Mouse (Mus musculus) forebrain, embryonic 14.5 days (tissue): Measurements from ENCODE around the gene Mtmr3. TPM values are rescaled to one million over a fixed set of nuclear protein-coding genes. Genes with fewer than 3 reads are reported as not detected.

Source experiments
- ATAC-seq: fragments of 200-750 bp; cut with Nextera tagmentation; 2 replicates; pipeline ENCODE4 v1.8.0; 2017; ENCODE audit warnings: mild to moderate bottlenecking, moderate library complexity
- DNase-seq: peaks from one replicate; pipeline ENCODE4 v3.0.0-alpha.2; 2015; ENCODE audit warnings: low spot score
- H3K27ac ChIP-seq: fragments of 300-500 bp; sonication (generic); 2 replicates; pipeline ENCODE4 v1.5.1; 2014; ENCODE audit warnings: low read depth, mild to moderate bottlenecking, control low read depth, low read length, moderate library complexity
- H3K27me3 ChIP-seq: fragments of 300-500 bp; sonication (generic); replicated peaks from 2 replicates; pipeline ENCODE4 v1.6.1; 2014; ENCODE audit warnings: low read length, control low read depth, mixed read lengths; ENCODE audit not compliant: control insufficient read depth, insufficient read depth
- H3K36me3 ChIP-seq: fragments of 300-500 bp; sonication (generic); 2 replicates; pipeline ENCODE4 v1.6.1; 2014; ENCODE audit warnings: low read length, control low read depth; ENCODE audit not compliant: control insufficient read depth, insufficient read depth
- H3K4me1 ChIP-seq: fragments of 300-500 bp; sonication (generic); 2 replicates; pipeline ENCODE4 v1.6.1; 2014; ENCODE audit warnings: antibody characterized with exemption, low read length, control low read depth; ENCODE audit not compliant: control insufficient read depth, insufficient read depth
- H3K4me2 ChIP-seq: fragments of 300-500 bp; sonication (generic); 2 replicates; pipeline ENCODE4 v1.6.1; 2014; ENCODE audit warnings: mild to moderate bottlenecking, control low read depth, low read length
- H3K4me3 ChIP-seq: fragments of 300-500 bp; sonication (generic); 2 replicates; pipeline ENCODE4 v1.5.1; 2014; ENCODE audit warnings: low read depth, low read length, control low read depth
- H3K9ac ChIP-seq: fragments of 300-500 bp; sonication (generic); 2 replicates; pipeline ENCODE4 v1.6.1; 2014; ENCODE audit warnings: mild to moderate bottlenecking, low read length, control low read depth, moderate library complexity
- H3K9me3 ChIP-seq: fragments of 300-500 bp; sonication (generic); replicated peaks from 2 replicates; pipeline ENCODE4 v1.6.1; 2016; ENCODE audit warnings: low read length, control low read depth, mixed read lengths; ENCODE audit not compliant: control insufficient read depth
- WGBS: fragments of 180-500 bp; shearing (Covaris S2); extraction: QIAGEN DNeasy Blood & Tissue Kit; methylation state at CpG from one replicate; pipeline ENCODE4 v1.1.7; 2014; 5-methylcytosine and 5-hydroxymethylcytosine counted together
- polyA plus RNA-seq: library from polyadenylated mRNA; unstranded; fragments of >200 nt; fragmentation: Nextera tagmentation; extraction: Ambion mirVana; gene quantifications from 2 replicates; pipeline ENCODE4 v1.2.1, GENCODE M21; 2014

Gene Mtmr3
- polyA plus RNA-seq, 1 experiment from 2014 or later = 26.1 TPM

DNA sequence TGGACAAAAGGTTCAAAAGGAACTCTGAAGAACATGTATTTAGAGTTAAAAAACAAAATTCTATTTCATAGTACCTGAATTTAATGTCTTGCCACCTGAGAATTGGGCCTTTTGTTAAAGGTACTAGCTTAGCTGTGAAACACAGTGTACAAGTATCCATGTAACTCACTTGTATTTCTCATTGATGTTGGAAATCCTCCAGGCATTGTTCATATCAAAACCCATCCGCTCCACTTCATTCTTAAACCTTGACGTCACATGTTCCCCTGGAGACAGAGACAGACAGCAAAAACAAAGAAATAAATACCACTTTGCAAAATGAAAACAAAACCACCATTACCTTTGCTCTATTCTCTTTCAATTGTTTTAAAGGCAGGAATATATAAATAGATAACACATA lies 87.2 kb downstream of the Mtmr3 start:
- Histone ChIP-seq H3K4me3 (no peak overlapping the region), H3K9ac (no peak overlapping the region), H3K27ac (no peak overlapping the region), H3K4me2 (no peak overlapping the region), H3K4me1 (no peaks in the 10 kb centered on the region), H3K36me3 (peaks cover 38% of the 10 kb centered on the region), H3K9me3 (no peaks in the 10 kb centered on the region), H3K27me3 (no peaks in the 10 kb centered on the region)
- 68% methylated on average over 2 of the region's 2 CpGs for WGBS
- ATAC-seq (no peak), DNase-seq (no peak)

DNA sequence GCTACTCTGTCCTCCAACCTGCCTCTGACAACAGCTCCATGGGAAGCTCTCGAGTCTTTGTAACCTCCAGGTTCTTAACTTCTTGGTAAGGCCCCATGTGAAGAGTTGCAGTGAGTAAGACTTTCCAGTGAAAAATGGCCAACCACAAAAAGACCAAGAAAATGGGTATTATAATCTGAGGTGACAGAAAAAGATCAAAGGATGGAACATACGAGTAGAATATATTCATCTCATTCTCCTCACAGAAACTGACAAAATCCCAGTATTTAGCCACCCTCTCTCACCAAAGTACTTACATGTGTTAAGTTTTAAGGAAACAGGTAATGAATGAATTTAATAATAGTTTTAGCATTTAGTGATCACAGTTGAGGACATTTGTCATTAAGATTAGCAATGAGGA lies 88.2 kb downstream of the Mtmr3 start:
- Histone ChIP-seq H3K27me3 (no peaks in the 10 kb centered on the region), H3K9ac (no peak overlapping the region), H3K27ac (no peak overlapping the region), H3K4me3 (no peak overlapping the region), H3K4me2 (no peak overlapping the region), H3K4me1 (no peaks in the 10 kb centered on the region), H3K36me3 (peaks cover 43% of the 10 kb centered on the region), H3K9me3 (no peaks in the 10 kb centered on the region)
- ATAC-seq (no peak), DNase-seq (no peak)
- 83% methylated on average over 2 of the region's 2 CpGs for WGBS

- Histone ChIP-seq H3K36me3 (peaks cover 64% of the 10 kb centered on the region), H3K27me3 (no peaks in the 10 kb centered on the region), H3K27ac (no peak overlapping the region), H3K4me3 (no peak overlapping the region), H3K4me2 (no peak overlapping the region), H3K9ac (no peak overlapping the region), H3K9me3 (no peaks in the 10 kb centered on the region), H3K4me1 (no peaks in the 10 kb centered on the region)
- ATAC-seq (no peak), DNase-seq (no peak)
- 73% methylated on average over 2 of the region's 2 CpGs for WGBS
Measured at GRCm38 (mm10) chr11:4502206-4502605, 92.5 kb downstream of the Mtmr3 start.

DNA sequence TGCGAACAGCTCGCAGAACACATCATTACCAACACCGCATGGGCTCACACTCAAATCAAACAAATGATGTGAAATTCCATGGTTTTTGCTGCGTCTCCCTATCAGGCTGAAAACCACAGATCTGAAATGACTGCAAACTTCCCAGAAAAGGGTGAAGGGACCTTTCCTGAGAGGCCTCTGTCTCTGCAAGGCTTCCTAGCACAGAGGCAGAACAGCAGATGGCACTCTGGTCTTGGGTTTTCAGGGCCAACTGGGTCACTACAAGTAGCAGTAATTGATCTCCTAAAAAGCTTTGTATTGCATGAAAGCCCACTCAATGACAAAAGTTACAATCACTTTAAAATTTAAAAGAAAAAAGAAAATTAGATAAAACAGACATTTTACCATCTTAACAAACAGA lies 93.8 kb downstream of the Mtmr3 start:
- Histone ChIP-seq H3K36me3 (peaks cover 73% of the 10 kb centered on the region), H3K27ac (no peak overlapping the region), H3K27me3 (no peaks in the 10 kb centered on the region), H3K4me2 (no peak overlapping the region), H3K9me3 (no peaks in the 10 kb centered on the region), H3K4me3 (no peak overlapping the region), H3K9ac (no peak overlapping the region), H3K4me1 (no peaks in the 10 kb centered on the region)
- no peak for ATAC-seq
- DNase-seq = no peak
- 90% methylated on average over 4 of the region's 4 CpGs for WGBS

DNA sequence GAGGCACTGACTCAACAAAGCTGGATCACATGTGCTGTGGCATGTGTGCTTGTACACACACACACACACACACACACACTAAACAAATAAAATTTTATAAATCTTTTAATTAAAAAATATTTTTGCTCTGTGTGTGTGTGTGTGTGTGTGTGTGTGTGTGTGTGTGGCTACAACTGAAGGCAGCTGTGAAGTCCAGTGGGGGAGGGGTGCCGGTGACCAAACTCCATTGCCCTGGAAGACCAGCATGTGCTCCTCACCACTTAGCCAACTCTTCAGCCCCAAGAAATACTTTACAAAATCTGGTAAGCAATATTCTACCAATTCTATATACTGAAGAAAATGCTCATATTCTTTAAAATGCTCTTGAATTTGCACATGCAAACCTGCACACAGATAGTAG lies 94.4 kb downstream of the Mtmr3 start:
- Histone ChIP-seq H3K36me3 (peaks cover 70% of the 10 kb centered on the region), H3K4me2 (no peak overlapping the region), H3K4me1 (no peaks in the 10 kb centered on the region), H3K27me3 (no peaks in the 10 kb centered on the region), H3K9ac (no peak overlapping the region), H3K9me3 (no peaks in the 10 kb centered on the region), H3K27ac (no peak overlapping the region), H3K4me3 (no peak overlapping the region)
- WGBS = 100% methylated on average over 1 of the region's 1 CpGs
- DNase-seq = no peak
- no peak for ATAC-seq

GRCm38 (mm10) chr11:4499456-4499855 lies 95.2 kb downstream of the Mtmr3 start:
- ATAC-seq (no peak), DNase-seq (no peak)
- no peak overlapping the region for H3K9ac ChIP-seq
- H3K27ac ChIP-seq = no peak overlapping the region
- H3K4me1 ChIP-seq = no peaks in the 10 kb centered on the region
- H3K9me3 ChIP-seq = no peaks in the 10 kb centered on the region
- no peak overlapping the region for H3K4me3 ChIP-seq
- 90% methylated on average over 2 of the region's 2 CpGs for WGBS
- H3K4me2 ChIP-seq = no peak overlapping the region
- H3K27me3 ChIP-seq = no peaks in the 10 kb centered on the region
- H3K36me3 ChIP-seq = peaks cover 73% of the 10 kb centered on the region

- H3K9me3 ChIP-seq = no peaks in the 10 kb centered on the region
- no peaks in the 10 kb centered on the region for H3K27me3 ChIP-seq
- no peak overlapping the region for H3K9ac ChIP-seq
- H3K4me3 ChIP-seq = no peak overlapping the region
- no peaks in the 10 kb centered on the region for H3K4me1 ChIP-seq
- peaks cover 68% of the 10 kb centered on the region for H3K36me3 ChIP-seq
- DNase-seq (no peak), ATAC-seq (no peak)
- H3K27ac ChIP-seq = no peak overlapping the region
- no peak overlapping the region for H3K4me2 ChIP-seq
- whole genome bisulfite sequencing = 95% methylated on average over 9 of the region's 9 CpGs
Measured at GRCm38 (mm10) chr11:4498774-4499173, 95.9 kb downstream of the Mtmr3 start.

DNA sequence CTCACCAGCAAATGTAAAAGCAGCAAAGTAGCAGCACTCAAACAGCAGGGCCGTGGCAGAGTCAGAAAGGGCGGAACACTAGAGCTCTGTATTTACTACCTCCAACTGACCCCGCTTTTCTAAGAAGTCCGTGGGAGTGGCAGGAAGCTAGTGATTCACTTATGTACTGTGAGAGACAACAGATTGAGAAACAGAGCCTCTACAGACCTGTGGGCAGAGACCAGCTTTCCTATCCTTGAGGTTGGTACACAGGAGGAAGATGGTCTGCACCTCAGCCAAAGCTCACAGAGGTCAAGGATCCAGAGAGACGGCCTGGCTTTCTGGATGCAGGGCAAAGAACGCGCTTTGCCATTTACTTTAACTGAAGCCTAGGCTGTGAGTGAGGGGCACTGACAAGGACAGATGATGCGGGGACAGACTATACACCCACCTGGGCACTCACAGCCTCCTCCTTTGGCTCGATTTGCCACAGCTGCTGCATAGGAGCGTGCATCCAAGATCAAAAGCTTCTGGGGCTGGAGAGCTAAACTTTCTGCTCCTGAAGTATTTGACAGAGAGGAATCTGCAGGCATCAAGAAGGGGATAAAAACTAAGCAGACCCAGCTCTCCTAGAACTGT lies 97.1 kb downstream of the Mtmr3 start:
- no peaks in the 10 kb centered on the region for H3K9me3 ChIP-seq
- DNase-seq (no peak), ATAC-seq (no peak)
- no peaks in the 10 kb centered on the region for H3K27me3 ChIP-seq
- H3K36me3 ChIP-seq = peaks cover 60% of the 10 kb centered on the region
- no peaks in the 10 kb centered on the region for H3K4me1 ChIP-seq
- no peak overlapping the region for H3K27ac ChIP-seq
- H3K9ac ChIP-seq = no peak overlapping the region
- no peak overlapping the region for H3K4me3 ChIP-seq
- H3K4me2 ChIP-seq = no peak overlapping the region
- 80% methylated on average over 10 of the region's 10 CpGs for WGBS

GRCm38 (mm10) chr11:4495021-4495540 lies 99.6 kb downstream of the Mtmr3 start:
- Histone ChIP-seq H3K27me3 (no peaks in the 10 kb centered on the region), H3K9ac (no peak overlapping the region), H3K9me3 (no peaks in the 10 kb centered on the region), H3K36me3 (peaks cover 70% of the 10 kb centered on the region), H3K27ac (no peak overlapping the region), H3K4me2 (no peak overlapping the region), H3K4me3 (no peak overlapping the region), H3K4me1 (no peaks in the 10 kb centered on the region)
- DNase-seq (no peak), ATAC-seq (no peak)
- 86% methylated on average over 4 of the region's 4 CpGs for WGBS
